26 mouse cellular contexts compared by ENCODE assay signal in the genomic region with DNA sequence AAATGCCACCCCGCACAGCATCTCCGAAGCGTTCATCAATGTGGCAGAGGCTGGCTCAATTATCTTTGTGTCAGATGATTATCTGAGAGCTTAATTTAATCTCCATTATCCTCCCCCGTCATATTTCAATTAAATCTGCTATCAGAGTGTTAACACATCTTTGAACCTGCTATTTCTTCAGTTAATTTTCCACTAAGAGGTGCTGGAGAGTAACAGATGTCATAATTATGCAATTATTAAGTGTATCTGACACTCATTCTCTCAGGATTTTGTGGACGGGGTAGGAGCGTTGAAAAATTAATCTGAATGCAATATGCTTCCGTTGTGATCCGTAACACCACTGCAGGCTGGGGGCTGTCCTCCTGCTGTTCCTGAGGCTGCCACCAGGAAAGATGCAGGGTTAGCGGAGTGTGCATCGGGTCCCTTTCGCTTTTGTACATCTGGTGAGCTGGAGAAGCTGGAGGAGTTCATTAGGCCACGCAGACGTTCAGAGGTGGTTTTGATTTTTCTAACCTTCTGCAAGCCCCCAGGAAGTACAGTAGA.
A peak's percentile ranks its signal among the peaks of the same experiment; 100 is the strongest.
DNase-seq lines count a peak whose midpoint lies in the region; ATAC-seq and TF ChIP-seq lines count a peak whose summit lies in the region.
"Had no signal": no experiment of that assay in that cellular context is flagged by ENCODE, and none has a peak within 500 bp of the region (broad histone marks: within the 10 kb centered on the region; RNA-seq: fewer than 3 reads in every experiment).

No protein-coding gene starts in this region.

- no peak overlapping the region for H3K4me3 ChIP-seq in hindbrain, embryonic 12.5 days
- no peak overlapping the region for H3K4me3 ChIP-seq in hindbrain, embryonic 10.5 days
- no peak overlapping the region for H3K4me3 ChIP-seq in midbrain, embryonic 15.5 days
- no peak overlapping the region for H3K4me3 ChIP-seq in midbrain, embryonic 10.5 days
- H3K4me3 ChIP-seq in forebrain, postnatal 0 days (ENCODE audit: low read depth, low read length), result no peak overlapping the region
- H3K4me3 ChIP-seq: embryonic facial prominence, embryonic 10.5 days; heart, embryonic 12.5 days; left cerebral cortex, adult 2 months; midbrain, embryonic 12.5 days had no signal

- no peak overlapping the region for H3K27ac ChIP-seq in hindbrain, embryonic 12.5 days
- H3K27ac ChIP-seq in hindbrain, embryonic 10.5 days, result no peak overlapping the region
- H3K27ac ChIP-seq in midbrain, embryonic 15.5 days, result no peak overlapping the region
- no peak overlapping the region for H3K27ac ChIP-seq in midbrain, embryonic 10.5 days (replicated peaks)
- H3K27ac ChIP-seq in forebrain, postnatal 0 days (ENCODE audit: low read depth, low read length), result no peak overlapping the region
- H3K27ac ChIP-seq: embryonic facial prominence, embryonic 10.5 days; left cerebral cortex, adult 2 months; midbrain, embryonic 12.5 days had no signal

- intact Hi-C loops in heart, postnatal 10 days (cut with DNase I), result no loop called here

- H3K36me3 ChIP-seq in hindbrain, embryonic 12.5 days, result no peaks in the 10 kb centered on the region
- no peaks in the 10 kb centered on the region for H3K36me3 ChIP-seq in hindbrain, embryonic 10.5 days
- H3K36me3 ChIP-seq in midbrain, embryonic 15.5 days (replicated peaks), result no peaks in the 10 kb centered on the region
- no peaks in the 10 kb centered on the region for H3K36me3 ChIP-seq in midbrain, embryonic 10.5 days
- H3K36me3 ChIP-seq in forebrain, postnatal 0 days (ENCODE audit: insufficient read depth), result no peaks in the 10 kb centered on the region
- H3K36me3 ChIP-seq: embryonic facial prominence, embryonic 10.5 days; heart, embryonic 12.5 days; midbrain, embryonic 12.5 days had no signal

- WGBS in hindbrain, embryonic 12.5 days, result 69% methylated on average over 13 of the region's 13 CpGs
- WGBS in hindbrain, embryonic 10.5 days, result 88% methylated on average over 13 of the region's 13 CpGs
- 52% methylated on average over 13 of the region's 13 CpGs for WGBS in midbrain, embryonic 15.5 days
- WGBS in midbrain, embryonic 10.5 days, result 91% methylated on average over 13 of the region's 13 CpGs
- WGBS in forebrain, postnatal 0 days, result 54% methylated on average over 13 of the region's 13 CpGs

- H3K27me3 ChIP-seq in hindbrain, embryonic 12.5 days, result no peaks in the 10 kb centered on the region
- no peaks in the 10 kb centered on the region for H3K27me3 ChIP-seq in hindbrain, embryonic 10.5 days (ENCODE audit: insufficient read depth, poor library complexity, severe bottlenecking)
- H3K27me3 ChIP-seq in midbrain, embryonic 15.5 days (replicated peaks), result no peaks in the 10 kb centered on the region
- no peaks in the 10 kb centered on the region for H3K27me3 ChIP-seq in midbrain, embryonic 10.5 days (ENCODE audit: low read depth, poor library complexity, severe bottlenecking)
- no peaks in the 10 kb centered on the region for H3K27me3 ChIP-seq in forebrain, postnatal 0 days (ENCODE audit: insufficient read depth, low read length)
- H3K27me3 ChIP-seq: midbrain, embryonic 12.5 days had no signal

- no peaks in the 10 kb centered on the region for H3K9me3 ChIP-seq in hindbrain, embryonic 12.5 days (replicated peaks)
- no peaks in the 10 kb centered on the region for H3K9me3 ChIP-seq in hindbrain, embryonic 10.5 days
- H3K9me3 ChIP-seq in midbrain, embryonic 15.5 days, result no peaks in the 10 kb centered on the region
- no peaks in the 10 kb centered on the region for H3K9me3 ChIP-seq in midbrain, embryonic 10.5 days (replicated peaks)
- no peaks in the 10 kb centered on the region for H3K9me3 ChIP-seq in forebrain, postnatal 0 days (ENCODE audit: low read length)
- H3K9me3 ChIP-seq: embryonic facial prominence, embryonic 10.5 days; heart, embryonic 12.5 days; midbrain, embryonic 12.5 days had no signal

- no peaks in the 10 kb centered on the region for H3K4me1 ChIP-seq in hindbrain, embryonic 12.5 days
- H3K4me1 ChIP-seq in hindbrain, embryonic 10.5 days (replicated peaks), result peaks cover 5% of the 10 kb centered on the region; the same call in 1 of the 2 replicates
- H3K4me1 ChIP-seq in midbrain, embryonic 15.5 days, result no peaks in the 10 kb centered on the region
- no peaks in the 10 kb centered on the region; the same call in 1 of the 2 replicates for H3K4me1 ChIP-seq in midbrain, embryonic 10.5 days
- no peaks in the 10 kb centered on the region for H3K4me1 ChIP-seq in forebrain, postnatal 0 days (ENCODE audit: insufficient read depth)
- H3K4me1 ChIP-seq: embryonic facial prominence, embryonic 10.5 days; heart, embryonic 12.5 days; midbrain, embryonic 12.5 days had no signal

- H3K4me2 ChIP-seq in hindbrain, embryonic 12.5 days (replicated peaks), result no peak overlapping the region
- no peak overlapping the region for H3K4me2 ChIP-seq in midbrain, embryonic 15.5 days
- no peak overlapping the region for H3K4me2 ChIP-seq in forebrain, postnatal 0 days (ENCODE audit: low read depth)
- H3K4me2 ChIP-seq: heart, embryonic 12.5 days; midbrain, embryonic 12.5 days had no signal

- H3K9ac ChIP-seq in hindbrain, embryonic 12.5 days, result no peak overlapping the region
- H3K9ac ChIP-seq in midbrain, embryonic 15.5 days, result no peak overlapping the region
- H3K9ac ChIP-seq in forebrain, postnatal 0 days, result no peak overlapping the region
- H3K9ac ChIP-seq: heart, embryonic 12.5 days; midbrain, embryonic 12.5 days had no signal

- ATAC-seq in hindbrain, embryonic 12.5 days (ENCODE audit: low FRiP score), result peak; percentile 11; the same call in 1 of the 2 replicates
- ATAC-seq in midbrain, embryonic 15.5 days (replicated peaks), result peak; percentile 54; the same call in 1 of the 2 replicates
- ATAC-seq in forebrain, postnatal 0 days, result peak; percentile 71

- no peak for DNase-seq in hindbrain, embryonic 10.5 days (ENCODE audit: low spot score)
- DNase-seq in midbrain, embryonic 10.5 days (ENCODE audit: low spot score), result no peak
- DNase-seq in forebrain, postnatal 0 days, result no peak
- DNase-seq in retina, embryonic 14.5 days (ENCODE audit: low spot score), result peak; percentile 45
- no peak for DNase-seq in right cerebral cortex, postnatal 25 days
- no peak for DNase-seq in heart, postnatal 10 days
- DNase-seq: adrenal gland, postnatal 25 days; cerebellum, adult 11 months; cerebellum, adult 9-11 months; gastrocnemius, postnatal 14 days; heart, adult 18-20 months; heart, postnatal 14 days; kidney, adult 18-20 months; kidney, postnatal 4 days; layer of hippocampus, adult 9-11 months; lung, adult 18-20 months; lung, postnatal 10 days; right cerebral cortex, adult 18-20 months; thymus, adult 18-20 months; thymus, postnatal 4 days had no signal

- peak; percentile 44 for TF ChIP-seq CTCF in forebrain, postnatal 0 days (IDR thresholded peaks at IDR 0.05; ENCODE audit: low read depth)

Comparison
In these comparisons a context has a peak if more than half of its experiments do, and no peak if none do; other contexts are left out.
1. ATAC-seq: peak in every context shown above with its lines; median percentile 71 in forebrain, postnatal 0 days; 54 in midbrain, embryonic 15.5 days; 11 in hindbrain, embryonic 12.5 days.